Mouse (Mus musculus): ENCODE measurements around the gene Filip1l.

GRCm38 (mm10) chr16:57439206-57439605 lies 86.3 kb downstream of the Filip1l start:
- no peak for TF ChIP-seq CTCF (IDR thresholded peaks at IDR 0.05; ENCODE audit: low read depth)
- no peak for TF ChIP-seq EP300 (optimal IDR thresholded peaks at IDR 0.05)
